Mouse (Mus musculus): ENCODE results near the gene Klf11. TPM values are rescaled to one million over a fixed set of nuclear protein-coding genes. Genes with fewer than 3 reads are reported as not detected.

The Klf11 gene
- polyA plus RNA-seq, 1 experiment, result 7.7 TPM

- Histone ChIP-seq H3K4me1 (ENCODE audit: control insufficient read depth, insufficient read depth, insufficient read length, low read length) (peaks cover 20% of the 10 kb centered on the region), H3K27ac (replicated peaks; ENCODE audit: low read depth, low read length) (no peak overlapping the region), H3K4me3 (ENCODE audit: insufficient read depth, low read depth, low read length) (no peak overlapping the region)
Measured at GRCm38 (mm10) chr12:24642370-24642802, 8.7 kb upstream of the Klf11 start.

GRCm38 (mm10) chr12:24644125-24644571, 6.9 kb upstream of the Klf11 start:
- peaks cover 33% of the 10 kb centered on the region for H3K4me1 ChIP-seq (ENCODE audit: control insufficient read depth, insufficient read depth, insufficient read length, low read length)
- H3K27ac ChIP-seq (replicated peaks; ENCODE audit: low read depth, low read length), result peak overlapping the region; percentile 63

GRCm38 (mm10) chr12:24645901-24646300, 5.2 kb upstream of the Klf11 start:
- Histone ChIP-seq H3K4me1 (ENCODE audit: control insufficient read depth, insufficient read depth, insufficient read length, low read length) (peaks cover 43% of the 10 kb centered on the region), H3K4me3 (ENCODE audit: insufficient read depth, low read depth, low read length) (no peak overlapping the region)

More at GRCm38 (mm10) chr12:24644125-24644571, 6.9 kb upstream of the Klf11 start:
- no peak overlapping the region for H3K4me3 ChIP-seq (ENCODE audit: insufficient read depth, low read depth, low read length)

GRCm38 (mm10) chr12:24648094-24648493, 3.0 kb upstream of the Klf11 start:
- Histone ChIP-seq H3K27ac (replicated peaks; ENCODE audit: low read depth, low read length) (peak overlapping the region; percentile 47), H3K4me1 (ENCODE audit: control insufficient read depth, insufficient read depth, insufficient read length, low read length) (peaks cover 41% of the 10 kb centered on the region), H3K4me3 (ENCODE audit: insufficient read depth, low read depth, low read length) (no peak overlapping the region)

More at GRCm38 (mm10) chr12:24645901-24646300, 5.2 kb upstream of the Klf11 start:
- H3K27ac ChIP-seq (replicated peaks; ENCODE audit: low read depth, low read length), result no peak overlapping the region

GRCm38 (mm10) chr12:24650415-24651062, 535 bp upstream of the Klf11 start:
- Histone ChIP-seq H3K4me3 (ENCODE audit: insufficient read depth, low read depth, low read length) (peak overlapping the region; percentile 75), H3K27ac (replicated peaks; ENCODE audit: low read depth, low read length) (peak overlapping the region; percentile 97)

GRCm38 (mm10) chr12:24651642-24652342, 718 bp downstream of the Klf11 start:
- peaks cover 44% of the 10 kb centered on the region for H3K4me1 ChIP-seq (ENCODE audit: control insufficient read depth, insufficient read depth, insufficient read length, low read length)
- H3K27ac ChIP-seq (replicated peaks; ENCODE audit: low read depth, low read length), result peak overlapping the region; percentile 86

More at GRCm38 (mm10) chr12:24650415-24651062, 535 bp upstream of the Klf11 start:
- H3K4me1 ChIP-seq (ENCODE audit: control insufficient read depth, insufficient read depth, insufficient read length, low read length), result peaks cover 43% of the 10 kb centered on the region

GRCm38 (mm10) chr12:24654065-24654862, 3.2 kb downstream of the Klf11 start:
- H3K4me3 ChIP-seq (ENCODE audit: insufficient read depth, low read depth, low read length), result no peak overlapping the region
- no peak overlapping the region for H3K27ac ChIP-seq (replicated peaks; ENCODE audit: low read depth, low read length)
- H3K4me1 ChIP-seq (ENCODE audit: control insufficient read depth, insufficient read depth, insufficient read length, low read length), result peaks cover 30% of the 10 kb centered on the region

More at GRCm38 (mm10) chr12:24651642-24652342, 718 bp downstream of the Klf11 start:
- H3K4me3 ChIP-seq (ENCODE audit: insufficient read depth, low read depth, low read length), result peak overlapping the region; percentile 85

- no peak overlapping the region for H3K27ac ChIP-seq (replicated peaks; ENCODE audit: low read depth, low read length)
- no peak overlapping the region for H3K4me3 ChIP-seq (ENCODE audit: insufficient read depth, low read depth, low read length)
- peaks cover 21% of the 10 kb centered on the region for H3K4me1 ChIP-seq (ENCODE audit: control insufficient read depth, insufficient read depth, insufficient read length, low read length)
Measured at GRCm38 (mm10) chr12:24656436-24656835, 5.4 kb downstream of the Klf11 start.

GRCm38 (mm10) chr12:24658998-24659397, 7.9 kb downstream of the Klf11 start:
- Histone ChIP-seq H3K4me1 (ENCODE audit: control insufficient read depth, insufficient read depth, insufficient read length, low read length) (peaks cover 8% of the 10 kb centered on the region), H3K27ac (replicated peaks; ENCODE audit: low read depth, low read length) (no peak overlapping the region), H3K4me3 (ENCODE audit: insufficient read depth, low read depth, low read length) (no peak overlapping the region)

- Histone ChIP-seq H3K4me1 (ENCODE audit: control insufficient read depth, insufficient read depth, insufficient read length, low read length) (peaks cover 4% of the 10 kb centered on the region), H3K4me3 (ENCODE audit: insufficient read depth, low read depth, low read length) (no peak overlapping the region), H3K27ac (replicated peaks; ENCODE audit: low read depth, low read length) (no peak overlapping the region)
Measured at GRCm38 (mm10) chr12:24659923-24660322, 8.8 kb downstream of the Klf11 start.

GRCm38 (mm10) chr12:24661100-24661499, 10.0 kb downstream of the Klf11 start:
- Histone ChIP-seq H3K4me1 (ENCODE audit: control insufficient read depth, insufficient read depth, insufficient read length, low read length) (no peaks in the 10 kb centered on the region), H3K27ac (replicated peaks; ENCODE audit: low read depth, low read length) (no peak overlapping the region)

GRCm38 (mm10) chr12:24662131-24662530, 11.1 kb downstream of the Klf11 start:
- Histone ChIP-seq H3K27ac (replicated peaks; ENCODE audit: low read depth, low read length) (no peak overlapping the region), H3K4me1 (ENCODE audit: control insufficient read depth, insufficient read depth, insufficient read length, low read length) (no peaks in the 10 kb centered on the region), H3K4me3 (ENCODE audit: insufficient read depth, low read depth, low read length) (no peak overlapping the region)

More at GRCm38 (mm10) chr12:24661100-24661499, 10.0 kb downstream of the Klf11 start:
- H3K4me3 ChIP-seq (ENCODE audit: insufficient read depth, low read depth, low read length), result no peak overlapping the region

GRCm38 (mm10) chr12:24680096-24680491, 29.0 kb downstream of the Klf11 start:
- Histone ChIP-seq H3K27ac (replicated peaks; ENCODE audit: low read depth, low read length) (peak overlapping the region; percentile 77; the same call in 1 of the 2 replicates), H3K4me1 (ENCODE audit: control insufficient read depth, insufficient read depth, insufficient read length, low read length) (peaks cover 3% of the 10 kb centered on the region; the same call in 1 of the 2 replicates), H3K4me3 (ENCODE audit: insufficient read depth, low read depth, low read length) (peak overlapping the region; percentile 62)

- Histone ChIP-seq H3K4me3 (ENCODE audit: insufficient read depth, low read depth, low read length) (peak overlapping the region; percentile 62), H3K27ac (replicated peaks; ENCODE audit: low read depth, low read length) (0 out of 2 replicates have a peak overlapping the region, but pooled peaks have one; percentile 44), H3K4me1 (ENCODE audit: control insufficient read depth, insufficient read depth, insufficient read length, low read length) (peaks cover 3% of the 10 kb centered on the region; the same call in 1 of the 2 replicates)
Measured at GRCm38 (mm10) chr12:24680492-24681285, 29.6 kb downstream of the Klf11 start.

All from brown adipose tissue, adult 24 weeks (tissue).